Mouse (Mus musculus) neural tube, embryonic 13.5 days (tissue): Measurements from ENCODE around the gene Tmem104. TPM values are rescaled to one million over a fixed set of nuclear protein-coding genes. Genes with fewer than 3 reads are reported as not detected.

Experiments used
- ATAC-seq: fragments of 200-750 bp; cut with Nextera tagmentation; 2 replicates; pipeline ENCODE4 v1.8.0; 2017; ENCODE audit warnings: low read depth, mild to moderate bottlenecking, moderate TSS enrichment, moderate library complexity
- H3K27ac ChIP-seq: fragments of 300-500 bp; sonication (generic); replicated peaks from 2 replicates; pipeline ENCODE4 v1.5.1; 2015; ENCODE audit warnings: moderate library complexity, mild to moderate bottlenecking, inconsistent platforms
- H3K27me3 ChIP-seq: fragments of 300-500 bp; sonication (generic); 2 replicates; pipeline ENCODE4 v1.6.1; 2015; ENCODE audit warnings: mild to moderate bottlenecking, inconsistent platforms
- H3K36me3 ChIP-seq: fragments of 300-500 bp; sonication (generic); 2 replicates; pipeline ENCODE4 v1.6.1; 2015; ENCODE audit warnings: mild to moderate bottlenecking, inconsistent platforms
- H3K4me1 ChIP-seq: fragments of 300-500 bp; sonication (generic); replicated peaks from 2 replicates; pipeline ENCODE4 v1.6.1; 2015; ENCODE audit warnings: inconsistent platforms
- H3K4me2 ChIP-seq: fragments of 300-500 bp; sonication (generic); 2 replicates; pipeline ENCODE4 v1.6.1; 2015; ENCODE audit warnings: inconsistent platforms, mild to moderate bottlenecking, moderate library complexity
- H3K4me3 ChIP-seq: fragments of 300-500 bp; sonication (generic); 2 replicates; pipeline ENCODE4 v1.5.1; 2015; ENCODE audit warnings: mild to moderate bottlenecking, inconsistent platforms
- H3K9ac ChIP-seq: fragments of 300-500 bp; sonication (generic); 2 replicates; pipeline ENCODE4 v1.6.1; 2015; ENCODE audit warnings: moderate library complexity, mild to moderate bottlenecking, inconsistent platforms
- H3K9me3 ChIP-seq: fragments of 300-500 bp; sonication (generic); 2 replicates; pipeline ENCODE4 v1.6.1; 2016; ENCODE audit warnings: inconsistent platforms
- WGBS: fragments of 180-500 bp; shearing (Covaris S2); methylation state at CpG from one replicate; pipeline ENCODE4 v1.1.7; 2015; 5-methylcytosine and 5-hydroxymethylcytosine counted together
- polyA plus RNA-seq: library from polyadenylated mRNA; unstranded; fragments of >200 nt; fragmentation: Nextera tagmentation; extraction: Ambion mirVana; gene quantifications from 2 replicates; pipeline ENCODE4 v1.2.1, GENCODE M21; 2015

The Tmem104 gene
- polyA plus RNA-seq, 1 experiment from 2014 or later, result 11.8 TPM

- 0 out of 2 replicates have a peak overlapping the region, but pooled peaks have one; percentile 33 for H3K27ac ChIP-seq
Observed at GRCm38 (mm10) chr11:115282295-115282694, 95.0 kb downstream of the Tmem104 start.

GRCm38 (mm10) chr11:115282723-115283485, 95.6 kb downstream of the Tmem104 start:
- WGBS, result 84% methylated on average over 8 of the region's 8 CpGs
- H3K36me3 ChIP-seq, result no peaks in the 10 kb centered on the region
- peak overlapping the region; percentile 26; the same call in 1 of the 2 replicates for H3K9ac ChIP-seq
- H3K9me3 ChIP-seq, result no peaks in the 10 kb centered on the region
- peaks cover 13% of the 10 kb centered on the region for H3K4me1 ChIP-seq
- H3K4me2 ChIP-seq, result no peak overlapping the region
- H3K27ac ChIP-seq, result no peak overlapping the region
- no peak overlapping the region for H3K4me3 ChIP-seq
- ATAC-seq, result no peak
- H3K27me3 ChIP-seq, result no peaks in the 10 kb centered on the region

More at GRCm38 (mm10) chr11:115282295-115282694, 95.0 kb downstream of the Tmem104 start:
- Histone ChIP-seq H3K36me3 (no peaks in the 10 kb centered on the region), H3K9me3 (no peaks in the 10 kb centered on the region), H3K9ac (no peak overlapping the region), H3K27me3 (no peaks in the 10 kb centered on the region), H3K4me1 (peaks cover 18% of the 10 kb centered on the region), H3K4me3 (no peak overlapping the region), H3K4me2 (no peak overlapping the region)
- WGBS, result 78% methylated on average over 8 of the region's 8 CpGs
- ATAC-seq, result no peak

GRCm38 (mm10) chr11:115283486-115283765, 96.1 kb downstream of the Tmem104 start:
- ATAC-seq, result no peak
- H3K27me3 ChIP-seq, result no peaks in the 10 kb centered on the region
- no peak overlapping the region for H3K4me3 ChIP-seq
- H3K4me1 ChIP-seq, result peaks cover 9% of the 10 kb centered on the region
- H3K36me3 ChIP-seq, result no peaks in the 10 kb centered on the region
- no peaks in the 10 kb centered on the region for H3K9me3 ChIP-seq
- H3K9ac ChIP-seq, result no peak overlapping the region; the same call in 1 of the 2 replicates
- H3K4me2 ChIP-seq, result no peak overlapping the region
- WGBS, result 78% methylated on average over 9 of the region's 9 CpGs
- no peak overlapping the region for H3K27ac ChIP-seq

- Histone ChIP-seq H3K9ac (no peak overlapping the region), H3K4me1 (peaks cover 9% of the 10 kb centered on the region), H3K4me2 (no peak overlapping the region), H3K36me3 (no peaks in the 10 kb centered on the region), H3K9me3 (no peaks in the 10 kb centered on the region), H3K27ac (no peak overlapping the region), H3K27me3 (no peaks in the 10 kb centered on the region), H3K4me3 (no peak overlapping the region)
- ATAC-seq, result no peak
- WGBS, result 80% methylated on average over 12 of the region's 12 CpGs
Observed at GRCm38 (mm10) chr11:115283891-115284620, 96.8 kb downstream of the Tmem104 start.

- WGBS, result 68% methylated on average over 4 of the region's 4 CpGs
Observed at GRCm38 (mm10) chr11:115285282-115285681, 98.0 kb downstream of the Tmem104 start.

GRCm38 (mm10) chr11:115286201-115286993, 99.1 kb downstream of the Tmem104 start:
- Histone ChIP-seq H3K4me3 (no peak overlapping the region), H3K27ac (no peak overlapping the region; the same call in 1 of the 2 replicates), H3K27me3 (no peaks in the 10 kb centered on the region), H3K9ac (no peak overlapping the region), H3K4me2 (no peak overlapping the region), H3K9me3 (no peaks in the 10 kb centered on the region), H3K4me1 (peaks cover 9% of the 10 kb centered on the region), H3K36me3 (no peaks in the 10 kb centered on the region)
- WGBS, result 77% methylated on average over 19 of the region's 19 CpGs
- ATAC-seq, result no peak

More at GRCm38 (mm10) chr11:115285282-115285681, 98.0 kb downstream of the Tmem104 start:
- Histone ChIP-seq H3K9ac (no peak overlapping the region), H3K36me3 (no peaks in the 10 kb centered on the region), H3K27ac (no peak overlapping the region), H3K4me3 (no peak overlapping the region), H3K4me1 (peaks cover 9% of the 10 kb centered on the region), H3K27me3 (no peaks in the 10 kb centered on the region), H3K4me2 (no peak overlapping the region), H3K9me3 (no peaks in the 10 kb centered on the region)
- ATAC-seq, result no peak

GRCm38 (mm10) chr11:115287386-115287785, 100.1 kb downstream of the Tmem104 start:
- no peaks in the 10 kb centered on the region for H3K36me3 ChIP-seq
- H3K9ac ChIP-seq, result no peak overlapping the region
- no peak overlapping the region for H3K27ac ChIP-seq
- WGBS, result 84% methylated on average over 5 of the region's 5 CpGs
- no peaks in the 10 kb centered on the region for H3K9me3 ChIP-seq
- peaks cover 9% of the 10 kb centered on the region for H3K4me1 ChIP-seq
- no peak overlapping the region for H3K4me2 ChIP-seq
- H3K27me3 ChIP-seq, result no peaks in the 10 kb centered on the region
- H3K4me3 ChIP-seq, result no peak overlapping the region
- peak; percentile 28; the same call in 1 of the 2 replicates for ATAC-seq

GRCm38 (mm10) chr11:115288305-115288704, 101.0 kb downstream of the Tmem104 start:
- WGBS, result 88% methylated on average over 2 of the region's 2 CpGs
- no peaks in the 10 kb centered on the region for H3K9me3 ChIP-seq
- H3K27me3 ChIP-seq, result no peaks in the 10 kb centered on the region
- H3K4me1 ChIP-seq, result peaks cover 9% of the 10 kb centered on the region
- H3K4me3 ChIP-seq, result no peak overlapping the region
- no peak overlapping the region for H3K27ac ChIP-seq
- H3K36me3 ChIP-seq, result no peaks in the 10 kb centered on the region
- no peak overlapping the region for H3K4me2 ChIP-seq
- H3K9ac ChIP-seq, result no peak overlapping the region
- ATAC-seq, result no peak

GRCm38 (mm10) chr11:115289885-115290284, 102.6 kb downstream of the Tmem104 start:
- Histone ChIP-seq H3K4me1 (peaks cover 9% of the 10 kb centered on the region; the same call in 1 of the 2 replicates), H3K4me2 (no peak overlapping the region), H3K27ac (no peak overlapping the region), H3K9me3 (no peaks in the 10 kb centered on the region), H3K9ac (no peak overlapping the region), H3K36me3 (no peaks in the 10 kb centered on the region), H3K4me3 (no peak overlapping the region), H3K27me3 (no peaks in the 10 kb centered on the region)
- no peak for ATAC-seq
- WGBS, result 85% methylated on average over 8 of the region's 8 CpGs

GRCm38 (mm10) chr11:115290314-115290713, 103.0 kb downstream of the Tmem104 start:
- Histone ChIP-seq H3K9ac (no peak overlapping the region), H3K9me3 (no peaks in the 10 kb centered on the region), H3K27me3 (no peaks in the 10 kb centered on the region), H3K4me2 (no peak overlapping the region), H3K4me3 (no peak overlapping the region), H3K4me1 (peaks cover 9% of the 10 kb centered on the region; the same call in 1 of the 2 replicates), H3K36me3 (no peaks in the 10 kb centered on the region), H3K27ac (no peak overlapping the region)
- WGBS, result 94% methylated on average over 1 of the region's 1 CpGs
- no peak for ATAC-seq

GRCm38 (mm10) chr11:115290919-115291318, 103.6 kb downstream of the Tmem104 start:
- Histone ChIP-seq H3K4me1 (peaks cover 9% of the 10 kb centered on the region; the same call in 1 of the 2 replicates), H3K9ac (no peak overlapping the region), H3K4me3 (no peak overlapping the region), H3K9me3 (no peaks in the 10 kb centered on the region), H3K36me3 (no peaks in the 10 kb centered on the region), H3K27me3 (no peaks in the 10 kb centered on the region), H3K4me2 (no peak overlapping the region), H3K27ac (no peak overlapping the region)
- WGBS, result 82% methylated on average over 6 of the region's 6 CpGs
- no peak for ATAC-seq

- H3K9me3 ChIP-seq, result no peaks in the 10 kb centered on the region
- H3K36me3 ChIP-seq, result no peaks in the 10 kb centered on the region
- H3K9ac ChIP-seq, result no peak overlapping the region
- ATAC-seq, result no peak
- no peak overlapping the region for H3K4me3 ChIP-seq
- WGBS, result 81% methylated on average over 10 of the region's 10 CpGs
- no peak overlapping the region for H3K27ac ChIP-seq
- H3K4me1 ChIP-seq, result peaks cover 6% of the 10 kb centered on the region; the same call in 1 of the 2 replicates
- H3K4me2 ChIP-seq, result no peak overlapping the region
- H3K27me3 ChIP-seq, result peaks cover 6% of the 10 kb centered on the region
Observed at GRCm38 (mm10) chr11:115291503-115291902, 104.2 kb downstream of the Tmem104 start.
